Mouse (Mus musculus): ENCODE measurements around the gene Gm10974. TPM values are rescaled to one million over a fixed set of nuclear protein-coding genes. Genes with fewer than 3 reads are reported as not detected.

The Gm10974 gene
- total RNA-seq, 2 experiments from 2014 or later: not detected

GRCm38 (mm10) chr7:66355791-66356522 lies 9.7 kb upstream of the Gm10974 start:
- intact Hi-C loops (cut with DNase I): no loop called here
- DNase-seq (ENCODE audit: low spot score in 2 of 2): no peak

GRCm38 (mm10) chr7:66358461-66358860 lies 7.2 kb upstream of the Gm10974 start:
- intact Hi-C loops (cut with DNase I): no loop called here

GRCm38 (mm10) chr7:66359044-66359443 lies 6.7 kb upstream of the Gm10974 start:
- DNase-seq (ENCODE audit: low spot score in 2 of 2): no peak
- intact Hi-C loops (cut with DNase I): no loop called here

More at GRCm38 (mm10) chr7:66358461-66358860, 7.2 kb upstream of the Gm10974 start:
- DNase-seq (ENCODE audit: low spot score in 2 of 2): no peak

- no peak for DNase-seq (ENCODE audit: low spot score in 2 of 2)
- intact Hi-C loops (cut with DNase I): no loop called here
Observed at GRCm38 (mm10) chr7:66364491-66364890, 1.2 kb upstream of the Gm10974 start.

GRCm38 (mm10) chr7:66365411-66365810 lies 294 bp upstream of the Gm10974 start:
- no peak for DNase-seq (ENCODE audit: low spot score in 2 of 2)
- intact Hi-C loops (cut with DNase I): no loop called here

- DNase-seq (ENCODE audit: low spot score in 2 of 2): no peak
- intact Hi-C loops (cut with DNase I): no loop called here
Observed at GRCm38 (mm10) chr7:66369071-66369933, 3.6 kb downstream of the Gm10974 start.

- DNase-seq (ENCODE audit: low spot score in 2 of 2): no peak
- intact Hi-C loops (cut with DNase I): no loop called here
Observed at GRCm38 (mm10) chr7:66369934-66370445, 4.3 kb downstream of the Gm10974 start.

- no peak for DNase-seq (ENCODE audit: low spot score in 2 of 2)
- intact Hi-C loops (cut with DNase I): no loop called here
Observed at GRCm38 (mm10) chr7:66370970-66371369, 5.3 kb downstream of the Gm10974 start.

- intact Hi-C loops (cut with DNase I): no loop called here
Observed at GRCm38 (mm10) chr7:66373391-66373790, 7.7 kb downstream of the Gm10974 start.

GRCm38 (mm10) chr7:66375736-66376135 lies 10.0 kb downstream of the Gm10974 start:
- intact Hi-C loops (cut with DNase I): no loop called here
- DNase-seq (ENCODE audit: low spot score in 2 of 2): no peak

More at GRCm38 (mm10) chr7:66373391-66373790, 7.7 kb downstream of the Gm10974 start:
- DNase-seq (ENCODE audit: low spot score in 2 of 2): no peak

GRCm38 (mm10) chr7:66376560-66376959 lies 10.9 kb downstream of the Gm10974 start:
- no peak for DNase-seq (ENCODE audit: low spot score in 2 of 2)
- intact Hi-C loops (cut with DNase I): no loop called here

- intact Hi-C loops (cut with DNase I): no loop called here
- no peak for DNase-seq (ENCODE audit: low spot score in 2 of 2)
Observed at GRCm38 (mm10) chr7:66384213-66384612, 18.5 kb downstream of the Gm10974 start.

GRCm38 (mm10) chr7:66384891-66385290 lies 19.2 kb downstream of the Gm10974 start:
- DNase-seq (ENCODE audit: low spot score in 2 of 2): no peak
- intact Hi-C loops (cut with DNase I): loop anchor here (5.0 kb wide), 1 partner anchor 283 kb away; no protein-coding TSS in a partner anchor

GRCm38 (mm10) chr7:66385826-66386225 lies 20.1 kb downstream of the Gm10974 start:
- DNase-seq (ENCODE audit: low spot score in 2 of 2): no peak
- intact Hi-C loops (cut with DNase I): loop anchor here (5.0 kb wide), 1 partner anchor 284 kb away; no protein-coding TSS in a partner anchor

GRCm38 (mm10) chr7:66386411-66386810 lies 20.7 kb downstream of the Gm10974 start:
- DNase-seq (ENCODE audit: low spot score in 2 of 2): no peak
- intact Hi-C loops (cut with DNase I): loop anchor here (5.0 kb wide), 1 partner anchor 284 kb away; no protein-coding TSS in a partner anchor

GRCm38 (mm10) chr7:66387419-66387812 lies 21.7 kb downstream of the Gm10974 start:
- no peak for DNase-seq (ENCODE audit: low spot score in 2 of 2)
- intact Hi-C loops (cut with DNase I): loop anchor here (5.0 kb wide), 1 partner anchor 285 kb away; no protein-coding TSS in a partner anchor

GRCm38 (mm10) chr7:66387813-66388521 lies 22.3 kb downstream of the Gm10974 start, which contains the start of gene Lrrk1:
Lrrk1 (minus strand) TSS chr7:66388350.
- intact Hi-C loops (cut with DNase I): loop anchor here (2.0 to 5.0 kb wide), 2 partner anchors 77 to 286 kb away; no protein-coding TSS in a partner anchor
- DNase-seq (ENCODE audit: low spot score in 2 of 2): peak in 1 of 2 experiments; percentile 11

GRCm38 (mm10) chr7:66388621-66389532 lies 23.2 kb downstream of the Gm10974 start:
- peak; percentile 74 to 81 for DNase-seq (ENCODE audit: low spot score in 2 of 2)
- intact Hi-C loops (cut with DNase I): loop anchor here (2.0 to 5.0 kb wide), 2 partner anchors 78 to 287 kb away; no protein-coding TSS in a partner anchor
